Mouse (Mus musculus): ENCODE data around the gene Eaf1.

Eaf1 gene

GRCm38 (mm10) chr14:31509911-31510310, 15.7 kb downstream of the Eaf1 start:
- DNase-seq (ENCODE audit: low read depth in 2 of 2, low spot score in 2 of 2), result no peak

- DNase-seq (ENCODE audit: low read depth in 2 of 2, low spot score in 2 of 2), result no peak
Measured at GRCm38 (mm10) chr14:31510322-31510721, 16.1 kb downstream of the Eaf1 start.

- no peak for DNase-seq (ENCODE audit: low read depth in 2 of 2, low spot score in 2 of 2)
Measured at GRCm38 (mm10) chr14:31515895-31516294, 21.7 kb downstream of the Eaf1 start.

GRCm38 (mm10) chr14:31519165-31519564, 25.0 kb downstream of the Eaf1 start:
- DNase-seq (ENCODE audit: low read depth in 2 of 2, low spot score in 2 of 2), result no peak

- peak in 1 of 2 experiments; percentile 24 for DNase-seq (ENCODE audit: low read depth in 2 of 2, low spot score in 2 of 2)
Measured at GRCm38 (mm10) chr14:31521318-31521717, 27.1 kb downstream of the Eaf1 start.

GRCm38 (mm10) chr14:31525040-31525810, 31.0 kb downstream of the Eaf1 start:
- DNase-seq (ENCODE audit: low read depth in 2 of 2, low spot score in 2 of 2), result no peak

GRCm38 (mm10) chr14:31530847-31531246, 36.6 kb downstream of the Eaf1 start:
- DNase-seq (ENCODE audit: low read depth in 2 of 2, low spot score in 2 of 2), result no peak

GRCm38 (mm10) chr14:31531506-31532148, 37.4 kb downstream of the Eaf1 start:
- DNase-seq (ENCODE audit: low read depth in 2 of 2, low spot score in 2 of 2), result peak; percentile 50 to 64

GRCm38 (mm10) chr14:31532656-31533055, 38.5 kb downstream of the Eaf1 start:
- DNase-seq (ENCODE audit: low read depth in 2 of 2, low spot score in 2 of 2), result no peak

GRCm38 (mm10) chr14:31537298-31537697, 43.1 kb downstream of the Eaf1 start:
- no peak for DNase-seq (ENCODE audit: low read depth in 2 of 2, low spot score in 2 of 2)

GRCm38 (mm10) chr14:31543885-31544442, 49.8 kb downstream of the Eaf1 start:
- DNase-seq (ENCODE audit: low read depth in 2 of 2, low spot score in 2 of 2), result no peak

GRCm38 (mm10) chr14:31555021-31555420, 60.8 kb downstream of the Eaf1 start:
- no peak for DNase-seq (ENCODE audit: low read depth in 2 of 2, low spot score in 2 of 2)

- no peak for DNase-seq (ENCODE audit: low read depth in 2 of 2, low spot score in 2 of 2)
Measured at GRCm38 (mm10) chr14:31555963-31556434, 61.8 kb downstream of the Eaf1 start.

GRCm38 (mm10) chr14:31556526-31557260, 62.5 kb downstream of the Eaf1 start:
- no peak for DNase-seq (ENCODE audit: low read depth in 2 of 2, low spot score in 2 of 2)

GRCm38 (mm10) chr14:31557273-31557672, 63.1 kb downstream of the Eaf1 start:
- DNase-seq (ENCODE audit: low read depth in 2 of 2, low spot score in 2 of 2), result no peak

- no peak for DNase-seq (ENCODE audit: low read depth in 2 of 2, low spot score in 2 of 2)
Measured at GRCm38 (mm10) chr14:31557784-31558183, 63.6 kb downstream of the Eaf1 start.

GRCm38 (mm10) chr14:31559216-31559615, 65.0 kb downstream of the Eaf1 start:
- no peak for DNase-seq (ENCODE audit: low read depth in 2 of 2, low spot score in 2 of 2)
